Mouse (Mus musculus): ENCODE results near the gene Mcu.

Mcu gene

GRCm38 (mm10) chr10:59604879-59605464 is 11.5 kb downstream of the Mcu start:
- DNase-seq = no peak

GRCm38 (mm10) chr10:59603843-59604242 is 12.6 kb downstream of the Mcu start:
- DNase-seq = peak; percentile 35

- DNase-seq = peak; percentile 60
Observed at GRCm38 (mm10) chr10:59602891-59603290, 13.6 kb downstream of the Mcu start.

- DNase-seq = no peak
Observed at GRCm38 (mm10) chr10:59602043-59602442, 14.4 kb downstream of the Mcu start.

- peak; percentile 40 for DNase-seq
Observed at GRCm38 (mm10) chr10:59600516-59600915, 16.0 kb downstream of the Mcu start.

- DNase-seq = peak; percentile 94
Observed at GRCm38 (mm10) chr10:59593826-59594570, 22.5 kb downstream of the Mcu start.

- DNase-seq = no peak
Observed at GRCm38 (mm10) chr10:59590606-59591005, 25.9 kb downstream of the Mcu start.

- DNase-seq = no peak
Observed at GRCm38 (mm10) chr10:59589856-59590255, 26.6 kb downstream of the Mcu start.

GRCm38 (mm10) chr10:59589420-59589819 is 27.1 kb downstream of the Mcu start:
- DNase-seq = no peak

GRCm38 (mm10) chr10:59588135-59588534 is 28.4 kb downstream of the Mcu start:
- DNase-seq = no peak

GRCm38 (mm10) chr10:59586821-59587220 is 29.7 kb downstream of the Mcu start:
- DNase-seq = no peak

GRCm38 (mm10) chr10:59585621-59586020 is 30.9 kb downstream of the Mcu start:
- no peak for DNase-seq

GRCm38 (mm10) chr10:59581826-59582543 is 34.5 kb downstream of the Mcu start:
- DNase-seq = no peak

- no peak for DNase-seq
Observed at GRCm38 (mm10) chr10:59580593-59581149, 35.8 kb downstream of the Mcu start.

- no peak for DNase-seq
Observed at GRCm38 (mm10) chr10:59579645-59580044, 36.8 kb downstream of the Mcu start.

GRCm38 (mm10) chr10:59577871-59578801 is 38.4 kb downstream of the Mcu start:
- DNase-seq = no peak

- DNase-seq = no peak
Observed at GRCm38 (mm10) chr10:59576305-59576704, 40.2 kb downstream of the Mcu start.

- no peak for DNase-seq
Observed at GRCm38 (mm10) chr10:59571964-59572363, 44.5 kb downstream of the Mcu start.

- DNase-seq = no peak
Observed at GRCm38 (mm10) chr10:59571273-59571672, 45.2 kb downstream of the Mcu start.

- DNase-seq = no peak
Observed at GRCm38 (mm10) chr10:59570780-59571179, 45.7 kb downstream of the Mcu start.

GRCm38 (mm10) chr10:59570360-59570759 is 46.1 kb downstream of the Mcu start:
- no peak for DNase-seq

GRCm38 (mm10) chr10:59569481-59569869 is 47.0 kb downstream of the Mcu start:
- DNase-seq = no peak

Measured in cerebellum, adult 11-12 months (tissue).